Mouse (Mus musculus) layer of hippocampus, postnatal 14 days (tissue): ENCODE data around the gene Lmo4. TPM values are rescaled to one million over a fixed set of nuclear protein-coding genes. Genes with fewer than 3 reads are reported as not detected.
A peak's percentile ranks its signal among the peaks of the same experiment; 100 is the strongest.

Experiments used
- DNase-seq, 2 experiments: peaks; one replicate each; pipeline ENCODE4 v3.0.0; 2021 to 2022; ENCODE audit warnings: low spot score in 2 of 2, mixed read lengths in 1 of 2
- total RNA-seq, 2 experiments: library from RNA; stranded (reverse); gene quantifications; 2 replicates each; pipeline ENCODE4 v1.2.3; 2021

Gene Lmo4
- total RNA-seq, 2 experiments from 2014 or later, result 181 to 190 TPM

- peak; percentile 90 to 96 for DNase-seq
Measured at GRCm38 (mm10) chr3:144205351-144206153, 532 bp upstream of the Lmo4 start.

- no peak for DNase-seq
Measured at GRCm38 (mm10) chr3:144203988-144204412, 1.0 kb downstream of the Lmo4 start.

GRCm38 (mm10) chr3:144203259-144203987, 1.6 kb downstream of the Lmo4 start:
- DNase-seq, result no peak

- no peak for DNase-seq
Measured at GRCm38 (mm10) chr3:144202574-144203258, 2.3 kb downstream of the Lmo4 start.

- DNase-seq, result peak; percentile 67 to 80
Measured at GRCm38 (mm10) chr3:144201794-144202573, 3.0 kb downstream of the Lmo4 start.

GRCm38 (mm10) chr3:144185327-144186152, 19.5 kb downstream of the Lmo4 start:
- DNase-seq, result no peak

GRCm38 (mm10) chr3:144184918-144185317, 20.1 kb downstream of the Lmo4 start:
- DNase-seq, result no peak

GRCm38 (mm10) chr3:144182229-144182628, 22.8 kb downstream of the Lmo4 start:
- no peak for DNase-seq

GRCm38 (mm10) chr3:144178937-144179336, 26.1 kb downstream of the Lmo4 start:
- no peak for DNase-seq

GRCm38 (mm10) chr3:144173866-144174588, 31.0 kb downstream of the Lmo4 start:
- no peak for DNase-seq

GRCm38 (mm10) chr3:144173138-144173537, 31.9 kb downstream of the Lmo4 start:
- no peak for DNase-seq

GRCm38 (mm10) chr3:144171749-144172148, 33.3 kb downstream of the Lmo4 start:
- no peak for DNase-seq

GRCm38 (mm10) chr3:144170539-144170938, 34.5 kb downstream of the Lmo4 start:
- DNase-seq, result no peak

GRCm38 (mm10) chr3:144166439-144167155, 38.4 kb downstream of the Lmo4 start:
- no peak for DNase-seq

GRCm38 (mm10) chr3:144165439-144165838, 39.6 kb downstream of the Lmo4 start:
- DNase-seq, result no peak

GRCm38 (mm10) chr3:144164665-144165385, 40.2 kb downstream of the Lmo4 start:
- no peak for DNase-seq

GRCm38 (mm10) chr3:144163718-144164117, 41.3 kb downstream of the Lmo4 start:
- no peak for DNase-seq

- no peak for DNase-seq
Measured at GRCm38 (mm10) chr3:144162156-144162555, 42.9 kb downstream of the Lmo4 start.
